Mouse (Mus musculus) kidney, embryonic 15.5 days (tissue): ENCODE data around the gene Atp6v1fnb. TPM values are rescaled to one million over a fixed set of nuclear protein-coding genes. Genes with fewer than 3 reads are reported as not detected.

ENCODE experiments used
- ATAC-seq: fragments of 200-750 bp; cut with Nextera tagmentation; replicated peaks from 2 replicates; pipeline ENCODE4 v1.8.0; 2017; ENCODE audit warnings: moderate TSS enrichment; ENCODE audit not compliant: low FRiP score
- H3K27ac ChIP-seq: fragments of 300-500 bp; sonication (generic); 2 replicates; pipeline ENCODE4 v1.5.1; 2015; ENCODE audit warnings: mild to moderate bottlenecking, inconsistent platforms
- H3K27me3 ChIP-seq: fragments of 300-500 bp; sonication (generic); 2 replicates; pipeline ENCODE4 v1.6.1; 2015; ENCODE audit warnings: inconsistent platforms
- H3K36me3 ChIP-seq: fragments of 300-500 bp; sonication (generic); 2 replicates; pipeline ENCODE4 v1.6.1; 2015; ENCODE audit warnings: inconsistent platforms
- H3K4me1 ChIP-seq: fragments of 300-500 bp; sonication (generic); 2 replicates; pipeline ENCODE4 v1.6.1; 2015; ENCODE audit warnings: inconsistent platforms
- H3K4me2 ChIP-seq: fragments of 300-500 bp; sonication (generic); 2 replicates; pipeline ENCODE4 v1.6.1; 2015; ENCODE audit warnings: moderate library complexity, mild to moderate bottlenecking, inconsistent platforms
- H3K4me3 ChIP-seq: fragments of 300-500 bp; sonication (generic); replicated peaks from 2 replicates; pipeline ENCODE4 v1.5.1; 2015; ENCODE audit warnings: mild to moderate bottlenecking, inconsistent platforms
- H3K9ac ChIP-seq: fragments of 300-500 bp; sonication (generic); 2 replicates; pipeline ENCODE4 v1.6.1; 2015; ENCODE audit warnings: mild to moderate bottlenecking, inconsistent platforms
- H3K9me3 ChIP-seq: fragments of 300-500 bp; sonication (generic); replicated peaks from 2 replicates; pipeline ENCODE4 v1.6.1; 2016; ENCODE audit warnings: inconsistent platforms
- WGBS: fragments of 180-500 bp; shearing (Covaris S2); methylation state at CpG from one replicate; pipeline ENCODE4 v1.1.7; 2015; ENCODE audit warnings: mixed read lengths; 5-methylcytosine and 5-hydroxymethylcytosine counted together
- polyA plus RNA-seq: library from polyadenylated mRNA; unstranded; fragments of >200 nt; fragmentation: Nextera tagmentation; extraction: Ambion mirVana; gene quantifications from 2 replicates; pipeline ENCODE4 v1.2.1, GENCODE M21; 2015

Gene Atp6v1fnb
- polyA plus RNA-seq, 1 experiment from 2014 or later: not detected

DNA sequence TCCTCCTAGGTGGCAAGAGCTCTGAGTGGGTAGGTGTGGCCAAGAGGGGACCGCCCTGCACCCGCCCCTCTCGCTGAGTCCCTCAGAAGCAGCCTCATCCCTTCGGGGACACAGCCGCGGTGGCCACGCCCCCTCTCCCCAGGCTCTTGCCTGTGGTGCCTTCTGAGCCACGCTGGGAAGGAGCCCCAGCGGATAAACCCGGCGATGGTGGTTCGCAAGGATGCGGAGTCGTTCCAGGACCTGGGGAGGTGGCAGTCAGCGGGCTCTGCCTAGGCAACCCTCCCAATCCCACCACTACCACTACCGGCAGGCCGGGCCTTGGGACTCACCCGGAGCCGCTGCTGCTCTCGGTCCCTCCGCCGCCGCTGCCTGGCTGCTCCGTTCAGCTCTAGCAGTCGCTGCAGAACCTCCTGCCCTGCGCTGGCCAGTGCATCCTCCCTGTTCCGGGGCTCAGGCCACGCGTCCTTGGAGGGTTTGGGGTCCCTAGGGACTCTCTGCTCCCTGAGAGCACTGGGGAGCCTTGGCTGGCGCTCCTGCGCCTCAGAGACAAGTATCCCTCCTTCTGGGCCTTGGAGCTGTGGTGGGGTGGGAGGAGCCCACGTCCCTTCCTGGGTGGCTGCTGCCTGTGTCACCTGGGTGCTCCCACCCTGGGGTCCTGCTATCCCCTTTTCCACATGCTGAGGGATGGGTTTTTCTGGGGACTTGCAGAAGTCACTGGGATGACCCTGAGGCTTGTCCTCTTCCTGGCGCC lies 2.9 kb downstream of the Atp6v1fnb start:
- Histone ChIP-seq H3K27me3 (no peaks in the 10 kb centered on the region), H3K27ac (no peak overlapping the region), H3K4me1 (peaks cover 18% of the 10 kb centered on the region), H3K9me3 (no peaks in the 10 kb centered on the region), H3K9ac (peak overlapping the region; percentile 44), H3K36me3 (peaks cover 25% of the 10 kb centered on the region), H3K4me2 (peak overlapping the region; percentile 80), H3K4me3 (peak overlapping the region; percentile 55)
- 2% methylated on average over 31 of the region's 33 CpGs for WGBS
- ATAC-seq: peak; percentile 95

GRCm38 (mm10) chr6:29474736-29475135 lies 3.5 kb downstream of the Atp6v1fnb start:
- ATAC-seq: no peak; the same call in 1 of the 2 replicates
- Histone ChIP-seq H3K9ac (no peak overlapping the region), H3K4me3 (peak overlapping the region; percentile 55; the same call in 1 of the 2 replicates), H3K4me2 (peak overlapping the region; percentile 80), H3K27me3 (no peaks in the 10 kb centered on the region), H3K9me3 (no peaks in the 10 kb centered on the region), H3K36me3 (peaks cover 25% of the 10 kb centered on the region), H3K27ac (no peak overlapping the region), H3K4me1 (peaks cover 16% of the 10 kb centered on the region)
- 67% methylated on average over 2 of the region's 2 CpGs for WGBS

- no peak overlapping the region for H3K4me3 ChIP-seq
- peaks cover 20% of the 10 kb centered on the region for H3K36me3 ChIP-seq
- H3K4me2 ChIP-seq: no peak overlapping the region
- H3K9ac ChIP-seq: no peak overlapping the region
- no peak overlapping the region for H3K27ac ChIP-seq
- H3K9me3 ChIP-seq: no peaks in the 10 kb centered on the region
- peaks cover 11% of the 10 kb centered on the region for H3K4me1 ChIP-seq
- no peak for ATAC-seq
- WGBS: 92% methylated on average over 13 of the region's 13 CpGs
- H3K27me3 ChIP-seq: no peaks in the 10 kb centered on the region
Measured at GRCm38 (mm10) chr6:29482691-29483090, 11.5 kb downstream of the Atp6v1fnb start.

- Histone ChIP-seq H3K9ac (0 out of 2 replicates have a peak overlapping the region, but pooled peaks have one; percentile 37), H3K27me3 (no peaks in the 10 kb centered on the region), H3K4me1 (peaks cover 11% of the 10 kb centered on the region), H3K36me3 (peaks cover 20% of the 10 kb centered on the region), H3K4me3 (peak overlapping the region; percentile 46), H3K27ac (no peak overlapping the region), H3K9me3 (no peaks in the 10 kb centered on the region), H3K4me2 (peak overlapping the region; percentile 90)
- 7% methylated on average over 26 of the region's 26 CpGs for WGBS
- ATAC-seq: peak; percentile 78
Measured at GRCm38 (mm10) chr6:29484716-29485559, 13.7 kb downstream of the Atp6v1fnb start.

- ATAC-seq: no peak
- no peak overlapping the region for H3K4me3 ChIP-seq
- H3K27me3 ChIP-seq: no peaks in the 10 kb centered on the region
- H3K4me1 ChIP-seq: peaks cover 11% of the 10 kb centered on the region
- H3K36me3 ChIP-seq: peaks cover 23% of the 10 kb centered on the region
- 52% methylated on average over 2 of the region's 2 CpGs for WGBS
- H3K4me2 ChIP-seq: no peak overlapping the region
- H3K9ac ChIP-seq: no peak overlapping the region
- no peak overlapping the region for H3K27ac ChIP-seq
- H3K9me3 ChIP-seq: no peaks in the 10 kb centered on the region
Measured at GRCm38 (mm10) chr6:29485951-29486350, 14.7 kb downstream of the Atp6v1fnb start.

- 66% methylated on average over 4 of the region's 4 CpGs for WGBS
- Histone ChIP-seq H3K9me3 (no peaks in the 10 kb centered on the region), H3K4me1 (peaks cover 11% of the 10 kb centered on the region; the same call in 1 of the 2 replicates), H3K27me3 (no peaks in the 10 kb centered on the region), H3K4me2 (no peak overlapping the region), H3K9ac (no peak overlapping the region), H3K36me3 (peaks cover 41% of the 10 kb centered on the region; the same call in 1 of the 2 replicates), H3K4me3 (no peak overlapping the region), H3K27ac (no peak overlapping the region)
- no peak for ATAC-seq
Measured at GRCm38 (mm10) chr6:29494101-29494500, 22.9 kb downstream of the Atp6v1fnb start.

GRCm38 (mm10) chr6:29496270-29496669 lies 25.0 kb downstream of the Atp6v1fnb start:
- Histone ChIP-seq H3K27me3 (no peaks in the 10 kb centered on the region), H3K4me1 (peaks cover 11% of the 10 kb centered on the region; the same call in 1 of the 2 replicates), H3K36me3 (peaks cover 39% of the 10 kb centered on the region; the same call in 1 of the 2 replicates), H3K4me3 (peak overlapping the region; percentile 10; the same call in 1 of the 2 replicates), H3K4me2 (peak overlapping the region; percentile 45), H3K9ac (no peak overlapping the region), H3K9me3 (no peaks in the 10 kb centered on the region), H3K27ac (no peak overlapping the region)
- WGBS: 37% methylated on average over 25 of the region's 25 CpGs
- peak; percentile 24 for ATAC-seq

DNA sequence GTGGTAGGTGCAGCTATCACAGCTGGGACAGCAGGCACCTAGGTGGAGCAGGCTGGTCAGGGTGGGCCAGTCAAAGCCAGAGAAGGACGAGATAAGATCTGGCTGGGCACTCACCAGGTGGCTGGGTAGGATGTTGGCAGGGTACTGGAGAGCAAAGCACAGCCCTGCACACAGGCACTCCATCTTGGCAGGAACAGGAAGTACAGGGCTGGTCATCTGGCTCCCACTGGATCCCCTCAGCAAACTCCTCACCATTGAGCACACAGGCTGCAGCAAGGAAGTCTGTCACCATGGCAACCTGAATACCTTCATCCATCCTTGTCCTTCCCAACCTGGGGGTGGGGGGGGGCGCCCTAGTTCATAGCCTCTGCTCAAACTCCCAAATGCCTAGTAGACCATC lies 26.6 kb downstream of the Atp6v1fnb start:
- no peak overlapping the region for H3K27ac ChIP-seq
- 80% methylated on average over 2 of the region's 2 CpGs for WGBS
- no peak overlapping the region for H3K9ac ChIP-seq
- H3K4me1 ChIP-seq: peaks cover 11% of the 10 kb centered on the region; the same call in 1 of the 2 replicates
- no peaks in the 10 kb centered on the region for H3K27me3 ChIP-seq
- peaks cover 38% of the 10 kb centered on the region; the same call in 1 of the 2 replicates for H3K36me3 ChIP-seq
- H3K4me2 ChIP-seq: no peak overlapping the region
- H3K4me3 ChIP-seq: no peak overlapping the region
- no peaks in the 10 kb centered on the region for H3K9me3 ChIP-seq
- ATAC-seq: peak; percentile 35; the same call in 1 of the 2 replicates

- Histone ChIP-seq H3K36me3 (peaks cover 41% of the 10 kb centered on the region; the same call in 1 of the 2 replicates), H3K4me3 (no peak overlapping the region), H3K9ac (no peak overlapping the region), H3K9me3 (no peaks in the 10 kb centered on the region), H3K4me2 (no peak overlapping the region), H3K27me3 (no peaks in the 10 kb centered on the region), H3K4me1 (peaks cover 11% of the 10 kb centered on the region; the same call in 1 of the 2 replicates), H3K27ac (no peak overlapping the region)
- WGBS: 94% methylated on average over 7 of the region's 7 CpGs
- no peak for ATAC-seq
Measured at GRCm38 (mm10) chr6:29500177-29500576, 28.9 kb downstream of the Atp6v1fnb start.

DNA sequence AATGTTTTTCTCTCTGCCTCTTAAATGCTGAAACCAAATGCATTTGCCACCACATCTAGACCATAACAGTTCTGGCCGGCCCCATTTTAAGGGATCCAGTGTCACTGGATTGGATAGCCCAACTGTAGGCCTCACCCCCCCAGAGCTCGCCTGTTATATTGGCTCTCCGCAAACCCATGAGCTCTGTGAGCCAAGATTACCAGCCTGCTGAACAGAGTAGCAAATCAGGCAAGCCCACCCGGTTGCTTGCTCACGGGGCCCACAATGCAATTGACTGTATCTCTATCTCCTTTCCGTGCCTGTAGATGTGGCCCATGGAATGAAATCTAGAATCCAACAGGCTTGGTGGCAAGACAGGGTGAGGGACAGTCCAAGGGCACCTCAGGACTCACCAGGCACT lies 29.6 kb downstream of the Atp6v1fnb start:
- Histone ChIP-seq H3K27me3 (no peaks in the 10 kb centered on the region), H3K4me3 (no peak overlapping the region), H3K4me2 (no peak overlapping the region), H3K4me1 (peaks cover 12% of the 10 kb centered on the region; the same call in 1 of the 2 replicates), H3K9ac (no peak overlapping the region), H3K36me3 (peaks cover 39% of the 10 kb centered on the region; the same call in 1 of the 2 replicates), H3K27ac (no peak overlapping the region), H3K9me3 (no peaks in the 10 kb centered on the region)
- 93% methylated on average over 6 of the region's 6 CpGs for WGBS
- ATAC-seq: no peak

DNA sequence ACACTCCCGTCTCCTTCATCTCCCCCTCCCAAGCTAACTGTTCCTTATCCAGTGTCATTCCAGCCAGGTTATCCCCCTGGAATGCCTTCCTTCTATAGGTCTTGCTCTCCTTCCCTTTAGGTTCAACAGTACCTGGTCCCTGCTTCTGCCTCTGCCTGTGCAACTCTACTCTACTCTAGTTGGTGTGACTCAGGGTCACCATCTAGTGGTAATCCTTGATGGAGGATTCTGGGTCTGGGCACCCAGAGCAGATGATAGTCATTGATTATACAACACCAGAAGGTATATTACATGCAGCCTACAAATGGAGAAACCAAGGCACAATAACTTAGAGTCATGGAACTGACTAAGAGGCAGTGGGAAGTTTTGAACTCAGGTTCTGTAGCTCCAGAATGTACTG lies 30.4 kb downstream of the Atp6v1fnb start:
- Histone ChIP-seq H3K9ac (no peak overlapping the region), H3K27ac (no peak overlapping the region), H3K27me3 (no peaks in the 10 kb centered on the region), H3K4me3 (no peak overlapping the region), H3K4me2 (no peak overlapping the region), H3K4me1 (peaks cover 12% of the 10 kb centered on the region), H3K36me3 (peaks cover 33% of the 10 kb centered on the region; the same call in 1 of the 2 replicates), H3K9me3 (no peaks in the 10 kb centered on the region)
- ATAC-seq: no peak
- 94% methylated on average over 1 of the region's 1 CpGs for WGBS

- 89% methylated on average over 5 of the region's 5 CpGs for WGBS
- H3K9me3 ChIP-seq: no peaks in the 10 kb centered on the region
- H3K4me3 ChIP-seq: no peak overlapping the region
- peaks cover 19% of the 10 kb centered on the region; the same call in 1 of the 2 replicates for H3K36me3 ChIP-seq
- no peaks in the 10 kb centered on the region for H3K27me3 ChIP-seq
- no peak overlapping the region for H3K4me2 ChIP-seq
- peaks cover 39% of the 10 kb centered on the region for H3K4me1 ChIP-seq
- H3K9ac ChIP-seq: no peak overlapping the region
- ATAC-seq: no peak
- no peak overlapping the region for H3K27ac ChIP-seq
Measured at GRCm38 (mm10) chr6:29505493-29505892, 34.3 kb downstream of the Atp6v1fnb start.
